Mouse (Mus musculus): ENCODE measurements around the gene Tuba1c. TPM values are rescaled to one million over a fixed set of nuclear protein-coding genes. Genes with fewer than 3 reads are reported as not detected.

The Tuba1c gene
- polyA plus RNA-seq, 1 experiment from 2014 or later = 315 TPM

DNA sequence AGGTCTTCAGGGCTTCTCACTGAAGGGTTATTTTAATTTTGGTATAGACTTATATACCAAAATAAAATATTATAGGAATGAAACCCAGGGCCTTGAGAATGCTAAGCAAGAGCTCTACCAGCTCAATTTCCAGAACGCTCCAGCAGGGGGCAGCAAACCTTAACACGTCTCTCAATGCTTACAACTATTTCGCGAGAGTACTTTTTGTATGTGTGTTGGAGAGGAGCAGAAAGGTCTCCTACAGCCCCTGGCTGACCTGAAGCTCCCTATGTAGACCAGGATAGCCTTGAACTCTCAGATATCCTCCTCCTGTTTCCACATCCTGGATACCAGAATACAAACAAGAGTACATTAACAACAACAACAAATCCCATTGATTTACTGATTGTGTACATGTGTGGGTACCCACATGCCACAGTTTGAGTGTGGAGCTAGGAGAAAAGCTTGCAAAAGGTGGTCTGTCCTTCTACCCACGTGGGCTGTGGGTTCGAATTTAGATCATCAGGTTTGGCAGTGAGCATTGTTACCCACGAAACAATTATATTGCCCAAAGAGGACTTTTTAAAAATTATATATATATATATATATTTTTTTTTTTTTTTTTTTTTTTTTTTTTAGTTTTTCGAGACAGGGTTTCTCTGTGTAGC lies 4.9 kb upstream of the Tuba1c start:
- TF ChIP-seq CTCF (IDR thresholded peaks at IDR 0.05; ENCODE audit: low read depth) = peak; percentile 81
- 20% methylated on average over 7 of the region's 8 CpGs for WGBS

DNA sequence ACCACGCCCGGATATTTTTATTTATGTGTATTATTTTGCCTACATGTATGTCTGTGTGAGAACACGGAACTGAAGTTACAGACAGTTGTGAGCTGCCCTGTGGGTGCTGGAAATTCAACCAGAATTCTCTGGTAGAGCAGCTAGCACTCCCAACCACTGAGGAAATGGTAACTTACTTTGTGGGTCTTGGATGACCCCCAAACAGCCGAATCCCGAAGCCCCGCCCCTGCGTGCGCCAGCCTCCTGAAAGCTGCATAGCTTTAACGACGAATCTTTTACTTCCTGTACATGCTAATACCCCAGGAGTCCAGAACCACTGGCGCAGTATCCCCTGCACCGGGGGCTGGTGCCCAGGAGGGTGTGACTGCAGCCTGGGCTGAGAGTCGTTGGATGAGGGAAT lies 4.3 kb upstream of the Tuba1c start:
- no peak overlapping the region for H3K4me3 ChIP-seq (ENCODE audit: low read depth, low read length)
- H3K9ac ChIP-seq (ENCODE audit: low read depth, low read length) = no peak overlapping the region
- 74% methylated on average over 13 of the region's 13 CpGs for WGBS
- H3K27ac ChIP-seq (ENCODE audit: low read depth, low read length) = no peak overlapping the region
- H3K9me3 ChIP-seq (ENCODE audit: control insufficient read depth) = no peaks in the 10 kb centered on the region
- H3K27me3 ChIP-seq (replicated peaks; ENCODE audit: control insufficient read depth, insufficient read depth, low read length) = no peaks in the 10 kb centered on the region
- no peak for ATAC-seq
- H3K4me2 ChIP-seq (replicated peaks; ENCODE audit: low read depth) = no peak overlapping the region
- TF ChIP-seq CTCF (IDR thresholded peaks at IDR 0.05; ENCODE audit: low read depth) = no peak
- H3K36me3 ChIP-seq (ENCODE audit: control insufficient read depth, insufficient read depth) = no peaks in the 10 kb centered on the region
- no peaks in the 10 kb centered on the region; the same call in 1 of the 2 replicates for H3K4me1 ChIP-seq (replicated peaks; ENCODE audit: control insufficient read depth, insufficient read depth, low read length)

More for the DNA sequence above, 4.9 kb upstream of the Tuba1c start:
- Histone ChIP-seq H3K27me3 (replicated peaks; ENCODE audit: control insufficient read depth, insufficient read depth, low read length) (no peaks in the 10 kb centered on the region), H3K36me3 (ENCODE audit: control insufficient read depth, insufficient read depth) (no peaks in the 10 kb centered on the region), H3K27ac (ENCODE audit: low read depth, low read length) (no peak overlapping the region), H3K4me1 (replicated peaks; ENCODE audit: control insufficient read depth, insufficient read depth, low read length) (no peaks in the 10 kb centered on the region; the same call in 1 of the 2 replicates), H3K4me3 (ENCODE audit: low read depth, low read length) (no peak overlapping the region), H3K9me3 (ENCODE audit: control insufficient read depth) (no peaks in the 10 kb centered on the region), H3K4me2 (replicated peaks; ENCODE audit: low read depth) (no peak overlapping the region), H3K9ac (ENCODE audit: low read depth, low read length) (no peak overlapping the region)
- no peak for ATAC-seq

DNA sequence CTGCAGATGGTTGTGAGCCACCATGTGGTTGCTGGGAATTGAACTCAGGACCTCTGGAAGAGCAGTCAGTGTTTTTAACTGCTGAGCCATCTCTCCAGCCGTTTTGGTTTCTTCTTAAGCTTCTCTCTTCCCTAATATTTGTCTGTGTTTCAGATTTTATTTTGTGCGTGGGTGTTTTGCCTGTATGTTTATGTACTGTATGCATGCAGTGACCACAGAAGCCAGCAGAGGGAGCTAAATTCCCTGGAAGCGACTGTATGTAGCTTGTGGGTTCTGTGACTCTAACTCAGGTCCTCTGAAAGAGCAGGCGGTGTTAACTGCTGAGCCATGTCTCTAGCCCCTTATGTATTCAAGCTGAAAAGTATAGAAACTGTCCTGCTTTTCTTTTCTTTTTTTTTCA lies 3.4 kb upstream of the Tuba1c start:
- Histone ChIP-seq H3K4me2 (replicated peaks; ENCODE audit: low read depth) (no peak overlapping the region), H3K36me3 (ENCODE audit: control insufficient read depth, insufficient read depth) (no peaks in the 10 kb centered on the region), H3K4me1 (replicated peaks; ENCODE audit: control insufficient read depth, insufficient read depth, low read length) (no peaks in the 10 kb centered on the region; the same call in 1 of the 2 replicates), H3K4me3 (ENCODE audit: low read depth, low read length) (no peak overlapping the region), H3K9me3 (ENCODE audit: control insufficient read depth) (no peaks in the 10 kb centered on the region), H3K27me3 (replicated peaks; ENCODE audit: control insufficient read depth, insufficient read depth, low read length) (no peaks in the 10 kb centered on the region), H3K9ac (ENCODE audit: low read depth, low read length) (no peak overlapping the region), H3K27ac (ENCODE audit: low read depth, low read length) (no peak overlapping the region)
- 66% methylated on average over 4 of the region's 4 CpGs for WGBS
- TF ChIP-seq CTCF (IDR thresholded peaks at IDR 0.05; ENCODE audit: low read depth) = peak; percentile 78
- ATAC-seq = no peak

- peak; percentile 31 for TF ChIP-seq CTCF (IDR thresholded peaks at IDR 0.05; ENCODE audit: low read depth)
- no peaks in the 10 kb centered on the region; the same call in 1 of the 2 replicates for H3K4me1 ChIP-seq (replicated peaks; ENCODE audit: control insufficient read depth, insufficient read depth, low read length)
- H3K9ac ChIP-seq (ENCODE audit: low read depth, low read length) = no peak overlapping the region
- no peak overlapping the region for H3K4me3 ChIP-seq (ENCODE audit: low read depth, low read length)
- WGBS = 77% methylated on average over 5 of the region's 5 CpGs
- H3K36me3 ChIP-seq (ENCODE audit: control insufficient read depth, insufficient read depth) = no peaks in the 10 kb centered on the region
- H3K4me2 ChIP-seq (replicated peaks; ENCODE audit: low read depth) = no peak overlapping the region
- H3K27me3 ChIP-seq (replicated peaks; ENCODE audit: control insufficient read depth, insufficient read depth, low read length) = no peaks in the 10 kb centered on the region
- ATAC-seq = no peak
- H3K27ac ChIP-seq (ENCODE audit: low read depth, low read length) = no peak overlapping the region
- H3K9me3 ChIP-seq (ENCODE audit: control insufficient read depth) = no peaks in the 10 kb centered on the region
These were observed 2.6 kb upstream of the Tuba1c start for GRCm38 (mm10) chr15:99027116-99027515.

GRCm38 (mm10) chr15:99028874-99029458 lies 725 bp upstream of the Tuba1c start:
- Histone ChIP-seq H3K9ac (ENCODE audit: low read depth, low read length) (peak overlapping the region; percentile 80), H3K27me3 (replicated peaks; ENCODE audit: control insufficient read depth, insufficient read depth, low read length) (no peaks in the 10 kb centered on the region), H3K9me3 (ENCODE audit: control insufficient read depth) (no peaks in the 10 kb centered on the region), H3K27ac (ENCODE audit: low read depth, low read length) (peak overlapping the region; percentile 89), H3K4me3 (ENCODE audit: low read depth, low read length) (peak overlapping the region; percentile 77), H3K36me3 (ENCODE audit: control insufficient read depth, insufficient read depth) (no peaks in the 10 kb centered on the region), H3K4me2 (replicated peaks; ENCODE audit: low read depth) (peak overlapping the region; percentile 82), H3K4me1 (replicated peaks; ENCODE audit: control insufficient read depth, insufficient read depth, low read length) (peaks cover 5% of the 10 kb centered on the region; the same call in 1 of the 2 replicates)
- no peak for TF ChIP-seq CTCF (IDR thresholded peaks at IDR 0.05; ENCODE audit: low read depth)
- peak; percentile 27 for ATAC-seq
- 2% methylated on average over 10 of the region's 10 CpGs for WGBS

GRCm38 (mm10) chr15:99030585-99031387 lies 1.1 kb downstream of the Tuba1c start:
- Histone ChIP-seq H3K4me1 (replicated peaks; ENCODE audit: control insufficient read depth, insufficient read depth, low read length) (peaks cover 5% of the 10 kb centered on the region; the same call in 1 of the 2 replicates), H3K9me3 (ENCODE audit: control insufficient read depth) (no peaks in the 10 kb centered on the region), H3K36me3 (ENCODE audit: control insufficient read depth, insufficient read depth) (peaks cover 14% of the 10 kb centered on the region), H3K4me2 (replicated peaks; ENCODE audit: low read depth) (peak overlapping the region; percentile 82), H3K9ac (ENCODE audit: low read depth, low read length) (peak overlapping the region; percentile 80), H3K27ac (ENCODE audit: low read depth, low read length) (peak overlapping the region; percentile 89), H3K4me3 (ENCODE audit: low read depth, low read length) (peak overlapping the region; percentile 77), H3K27me3 (replicated peaks; ENCODE audit: control insufficient read depth, insufficient read depth, low read length) (no peaks in the 10 kb centered on the region)
- 6% methylated on average over 26 of the region's 26 CpGs for WGBS
- TF ChIP-seq CTCF (IDR thresholded peaks at IDR 0.05; ENCODE audit: low read depth) = no peak
- ATAC-seq = peak; percentile 67
